Mouse (Mus musculus): ENCODE data around the gene Pigs. TPM values are rescaled to one million over a fixed set of nuclear protein-coding genes. Genes with fewer than 3 reads are reported as not detected.

Gene Pigs
- polyA plus RNA-seq, 1 experiment from 2014 or later: 70.3 TPM

DNA sequence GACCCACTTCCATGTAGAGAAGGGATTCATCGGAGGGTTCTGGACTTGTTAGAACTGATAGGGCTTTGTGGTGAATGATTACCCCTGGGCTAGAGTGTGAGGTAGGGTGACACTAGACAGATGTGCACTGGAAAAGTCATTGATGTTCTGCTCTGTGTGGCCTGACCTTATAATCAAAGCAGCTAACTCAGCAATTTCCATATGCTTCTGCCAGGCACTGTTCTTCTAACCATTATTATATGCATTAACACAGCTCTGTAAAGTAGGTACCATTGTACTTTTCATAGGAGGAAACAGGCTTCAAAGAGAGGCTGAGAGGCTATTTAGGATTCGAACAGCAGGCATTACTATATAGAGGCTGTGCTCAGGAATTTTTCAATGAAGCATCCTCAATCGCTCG lies 1.0 kb upstream of the Pigs start:
- Histone ChIP-seq H3K4me2 (ENCODE audit: low read depth, low read length, severe bottlenecking) (no peak overlapping the region), H3K4me1 (replicated peaks; ENCODE audit: control insufficient read depth, insufficient read depth, low read length) (peaks cover 7% of the 10 kb centered on the region; the same call in 1 of the 2 replicates), H3K36me3 (ENCODE audit: control insufficient read depth, insufficient read depth, low read length) (no peaks in the 10 kb centered on the region; the same call in 1 of the 2 replicates), H3K9ac (ENCODE audit: low read length) (no peak overlapping the region), H3K9me3 (ENCODE audit: control insufficient read depth, low read length) (no peaks in the 10 kb centered on the region), H3K4me3 (ENCODE audit: low read depth, low read length) (no peak overlapping the region), H3K27me3 (ENCODE audit: control insufficient read depth, insufficient read depth, low read length) (no peaks in the 10 kb centered on the region), H3K27ac (ENCODE audit: low read depth, low read length) (no peak overlapping the region)
- ATAC-seq (replicated peaks; ENCODE audit: low FRiP score) (no peak), DNase-seq (ENCODE audit: low spot score) (no peak)
- 94% methylated on average over 4 of the region's 4 CpGs for WGBS

GRCm38 (mm10) chr11:78328512-78329056 lies 369 bp downstream of the Pigs start:
- DNase-seq (ENCODE audit: low spot score): no peak
- peak overlapping the region; percentile 85 for H3K4me3 ChIP-seq (ENCODE audit: low read depth, low read length)
- H3K9me3 ChIP-seq (ENCODE audit: control insufficient read depth, low read length): no peaks in the 10 kb centered on the region
- peak overlapping the region; percentile 90 for H3K4me2 ChIP-seq (ENCODE audit: low read depth, low read length, severe bottlenecking)
- WGBS: 1% methylated on average over 37 of the region's 41 CpGs
- H3K9ac ChIP-seq (ENCODE audit: low read length): peak overlapping the region; percentile 80
- no peak; the same call in 1 of the 2 replicates for ATAC-seq (replicated peaks; ENCODE audit: low FRiP score)
- H3K27ac ChIP-seq (ENCODE audit: low read depth, low read length): no peak overlapping the region
- peaks cover 5% of the 10 kb centered on the region; the same call in 1 of the 2 replicates for H3K36me3 ChIP-seq (ENCODE audit: control insufficient read depth, insufficient read depth, low read length)
- H3K4me1 ChIP-seq (replicated peaks; ENCODE audit: control insufficient read depth, insufficient read depth, low read length): peaks cover 3% of the 10 kb centered on the region; the same call in 1 of the 2 replicates
- no peaks in the 10 kb centered on the region for H3K27me3 ChIP-seq (ENCODE audit: control insufficient read depth, insufficient read depth, low read length)

DNA sequence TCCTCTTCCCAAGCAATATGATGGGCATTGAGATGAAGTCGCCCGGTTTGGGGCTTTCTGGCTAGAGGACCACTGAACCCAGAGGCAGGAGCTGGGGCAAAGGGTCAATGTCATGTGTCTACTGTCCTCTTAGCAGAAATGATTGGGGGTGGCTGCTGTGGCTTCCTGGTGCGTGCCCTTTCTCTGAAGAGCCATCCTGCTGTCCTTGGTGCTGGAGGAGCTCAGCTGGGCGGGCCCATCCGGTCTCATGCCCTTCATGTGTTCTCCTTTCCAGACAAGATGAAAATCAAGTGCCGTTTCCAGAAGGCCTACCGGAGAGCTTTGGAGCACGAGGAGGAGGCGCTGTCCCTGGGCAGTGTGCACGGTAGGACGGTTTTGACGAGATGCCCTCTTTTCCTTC lies 4.5 kb downstream of the Pigs start:
- H3K27me3 ChIP-seq (ENCODE audit: control insufficient read depth, insufficient read depth, low read length): no peaks in the 10 kb centered on the region
- H3K36me3 ChIP-seq (ENCODE audit: control insufficient read depth, insufficient read depth, low read length): peaks cover 11% of the 10 kb centered on the region; the same call in 1 of the 2 replicates
- 96% methylated on average over 12 of the region's 12 CpGs for WGBS

GRCm38 (mm10) chr11:78333992-78334391 lies 5.8 kb downstream of the Pigs start:
- H3K27ac ChIP-seq (ENCODE audit: low read depth, low read length): no peak overlapping the region
- no peaks in the 10 kb centered on the region for H3K27me3 ChIP-seq (ENCODE audit: control insufficient read depth, insufficient read depth, low read length)
- 96% methylated on average over 5 of the region's 5 CpGs for WGBS
- peaks cover 13% of the 10 kb centered on the region; the same call in 1 of the 2 replicates for H3K36me3 ChIP-seq (ENCODE audit: control insufficient read depth, insufficient read depth, low read length)
- H3K4me2 ChIP-seq (ENCODE audit: low read depth, low read length, severe bottlenecking): no peak overlapping the region
- H3K4me1 ChIP-seq (replicated peaks; ENCODE audit: control insufficient read depth, insufficient read depth, low read length): peaks cover 1% of the 10 kb centered on the region; the same call in 1 of the 2 replicates
- DNase-seq (ENCODE audit: low spot score) (no peak), ATAC-seq (replicated peaks; ENCODE audit: low FRiP score) (no peak)
- no peak overlapping the region for H3K4me3 ChIP-seq (ENCODE audit: low read depth, low read length)
- no peaks in the 10 kb centered on the region for H3K9me3 ChIP-seq (ENCODE audit: control insufficient read depth, low read length)
- no peak overlapping the region for H3K9ac ChIP-seq (ENCODE audit: low read length)

More for the DNA sequence above, 4.5 kb downstream of the Pigs start:
- H3K4me2 ChIP-seq (ENCODE audit: low read depth, low read length, severe bottlenecking): no peak overlapping the region
- no peak for DNase-seq (ENCODE audit: low spot score)
- peaks cover 3% of the 10 kb centered on the region; the same call in 1 of the 2 replicates for H3K4me1 ChIP-seq (replicated peaks; ENCODE audit: control insufficient read depth, insufficient read depth, low read length)
- no peak for ATAC-seq (replicated peaks; ENCODE audit: low FRiP score)
- no peaks in the 10 kb centered on the region for H3K9me3 ChIP-seq (ENCODE audit: control insufficient read depth, low read length)
- H3K27ac ChIP-seq (ENCODE audit: low read depth, low read length): no peak overlapping the region
- H3K4me3 ChIP-seq (ENCODE audit: low read depth, low read length): no peak overlapping the region
- no peak overlapping the region for H3K9ac ChIP-seq (ENCODE audit: low read length)

GRCm38 (mm10) chr11:78337040-78337439 lies 8.8 kb downstream of the Pigs start:
- Histone ChIP-seq H3K27ac (ENCODE audit: low read depth, low read length) (no peak overlapping the region), H3K27me3 (ENCODE audit: control insufficient read depth, insufficient read depth, low read length) (no peaks in the 10 kb centered on the region), H3K4me2 (ENCODE audit: low read depth, low read length, severe bottlenecking) (no peak overlapping the region), H3K9ac (ENCODE audit: low read length) (no peak overlapping the region), H3K4me3 (ENCODE audit: low read depth, low read length) (no peak overlapping the region), H3K9me3 (ENCODE audit: control insufficient read depth, low read length) (no peaks in the 10 kb centered on the region), H3K4me1 (replicated peaks; ENCODE audit: control insufficient read depth, insufficient read depth, low read length) (no peaks in the 10 kb centered on the region), H3K36me3 (ENCODE audit: control insufficient read depth, insufficient read depth, low read length) (peaks cover 13% of the 10 kb centered on the region; the same call in 1 of the 2 replicates)
- 93% methylated on average over 8 of the region's 8 CpGs for WGBS
- DNase-seq (ENCODE audit: low spot score) (no peak), ATAC-seq (replicated peaks; ENCODE audit: low FRiP score) (no peak)

- Histone ChIP-seq H3K27ac (ENCODE audit: low read depth, low read length) (no peak overlapping the region), H3K4me2 (ENCODE audit: low read depth, low read length, severe bottlenecking) (no peak overlapping the region), H3K4me1 (replicated peaks; ENCODE audit: control insufficient read depth, insufficient read depth, low read length) (peaks cover 1% of the 10 kb centered on the region; the same call in 1 of the 2 replicates), H3K9me3 (ENCODE audit: control insufficient read depth, low read length) (no peaks in the 10 kb centered on the region), H3K27me3 (ENCODE audit: control insufficient read depth, insufficient read depth, low read length) (no peaks in the 10 kb centered on the region), H3K9ac (ENCODE audit: low read length) (no peak overlapping the region), H3K4me3 (ENCODE audit: low read depth, low read length) (no peak overlapping the region), H3K36me3 (ENCODE audit: control insufficient read depth, insufficient read depth, low read length) (peaks cover 3% of the 10 kb centered on the region; the same call in 1 of the 2 replicates)
- ATAC-seq (replicated peaks; ENCODE audit: low FRiP score): no peak
- DNase-seq (ENCODE audit: low spot score): no peak
- 86% methylated on average over 12 of the region's 12 CpGs for WGBS
Measured at GRCm38 (mm10) chr11:78341702-78342101, 13.5 kb downstream of the Pigs start.

DNA sequence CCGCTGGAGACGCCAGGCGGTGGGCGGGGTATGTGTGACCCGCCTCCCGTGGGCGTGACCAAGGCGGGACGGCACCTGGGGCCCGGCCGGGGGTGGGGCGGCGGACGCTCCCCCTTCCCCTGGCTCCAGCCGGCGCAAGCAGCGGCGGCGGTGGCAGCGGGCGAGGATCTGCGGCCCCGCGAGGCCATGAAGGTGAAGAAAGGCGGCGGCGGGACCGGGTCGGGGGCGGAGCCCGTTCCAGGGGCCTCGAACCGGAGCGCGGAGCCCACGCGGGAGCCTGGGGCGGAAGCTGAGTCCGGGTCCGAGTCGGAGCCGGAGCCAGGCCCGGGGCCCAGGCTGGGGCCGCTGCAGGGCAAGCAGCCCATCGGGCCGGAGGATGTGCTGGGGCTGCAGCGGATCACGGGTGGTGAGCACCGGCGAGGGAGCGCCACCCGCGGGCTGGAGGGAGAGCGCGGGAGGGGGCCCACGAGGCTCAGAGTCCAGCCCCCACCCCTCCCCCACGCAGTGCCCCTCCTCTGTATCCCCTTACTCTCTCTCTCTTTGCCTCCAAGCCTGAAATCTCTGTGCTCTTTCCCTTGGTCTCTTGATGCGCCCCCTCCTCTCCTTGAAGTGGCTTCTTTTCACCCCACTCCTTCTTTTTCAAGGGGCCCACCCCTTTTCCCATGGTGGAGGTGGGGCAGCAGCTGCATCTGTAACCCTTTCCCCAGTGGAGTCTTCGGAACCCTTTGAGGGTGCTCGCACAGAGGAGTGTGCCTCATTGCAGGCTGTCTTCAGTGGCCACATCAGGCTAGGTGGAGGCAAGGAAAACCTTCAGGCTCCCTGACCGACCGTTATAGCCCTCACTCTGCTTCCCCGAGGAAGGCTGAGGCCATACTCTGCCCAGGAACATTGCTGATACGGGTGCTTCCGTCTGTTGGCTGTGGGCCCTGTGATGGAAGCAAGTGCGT lies 15.4 kb downstream of the Pigs start, which contains the start of gene Unc119:
Unc119 (plus strand) TSS at position 102 of the 947 bp plus-strand sequence.
- ATAC-seq (replicated peaks; ENCODE audit: low FRiP score) (peak; percentile 81), DNase-seq (ENCODE audit: low spot score) (peak; percentile 90)
- H3K4me1 ChIP-seq (replicated peaks; ENCODE audit: control insufficient read depth, insufficient read depth, low read length): peaks cover 2% of the 10 kb centered on the region; the same call in 1 of the 2 replicates
- H3K27ac ChIP-seq (ENCODE audit: low read depth, low read length): peak within 1 kb of the TSS; percentile 72
- H3K27me3 ChIP-seq (ENCODE audit: control insufficient read depth, insufficient read depth, low read length): no peaks in the 10 kb centered on the region
- peak within 1 kb of the TSS; percentile 81 for H3K4me2 ChIP-seq (ENCODE audit: low read depth, low read length, severe bottlenecking)
- H3K9me3 ChIP-seq (ENCODE audit: control insufficient read depth, low read length): no peaks in the 10 kb centered on the region
- peak within 1 kb of the TSS; percentile 96 for H3K9ac ChIP-seq (ENCODE audit: low read length)
- 2% methylated on average over 63 of the region's 66 CpGs for WGBS
- peaks cover 3% of the 10 kb centered on the region; the same call in 1 of the 2 replicates for H3K36me3 ChIP-seq (ENCODE audit: control insufficient read depth, insufficient read depth, low read length)
- H3K4me3 ChIP-seq (ENCODE audit: low read depth, low read length): peak within 1 kb of the TSS; percentile 88

- DNase-seq (ENCODE audit: low spot score) (no peak), ATAC-seq (replicated peaks; ENCODE audit: low FRiP score) (no peak)
- 81% methylated on average over 6 of the region's 6 CpGs for WGBS
- peak overlapping the region; percentile 88 for H3K4me3 ChIP-seq (ENCODE audit: low read depth, low read length)
- H3K9me3 ChIP-seq (ENCODE audit: control insufficient read depth, low read length): no peaks in the 10 kb centered on the region
- peak overlapping the region; percentile 81 for H3K4me2 ChIP-seq (ENCODE audit: low read depth, low read length, severe bottlenecking)
- peaks cover 2% of the 10 kb centered on the region; the same call in 1 of the 2 replicates for H3K4me1 ChIP-seq (replicated peaks; ENCODE audit: control insufficient read depth, insufficient read depth, low read length)
- H3K27me3 ChIP-seq (ENCODE audit: control insufficient read depth, insufficient read depth, low read length): no peaks in the 10 kb centered on the region
- H3K27ac ChIP-seq (ENCODE audit: low read depth, low read length): no peak overlapping the region
- peak overlapping the region; percentile 96 for H3K9ac ChIP-seq (ENCODE audit: low read length)
- no peaks in the 10 kb centered on the region for H3K36me3 ChIP-seq (ENCODE audit: control insufficient read depth, insufficient read depth, low read length)
Measured at GRCm38 (mm10) chr11:78344328-78344889, 16.2 kb downstream of the Pigs start.
